Comparison of ENCODE assay signal across 9 mouse cellular contexts in the genomic region with DNA sequence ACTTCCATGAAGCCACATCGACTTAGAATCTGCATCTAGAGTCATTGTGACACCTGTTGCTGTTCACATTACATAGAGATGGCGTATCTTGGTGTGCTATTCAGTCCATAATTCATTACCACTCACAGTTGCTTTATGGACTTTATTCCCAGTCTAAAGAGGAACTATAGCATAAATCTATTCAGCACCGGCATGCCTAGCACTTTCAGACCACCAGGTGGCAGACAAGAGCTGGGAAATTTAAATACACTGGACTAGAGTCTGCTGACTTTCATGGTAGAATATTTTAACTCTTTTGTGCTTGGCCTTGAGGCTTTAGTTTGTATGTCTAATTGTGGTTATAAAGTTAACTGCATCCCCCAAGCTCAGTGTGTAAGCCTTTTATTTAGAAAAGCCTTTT.
DNase-seq lines count a peak whose midpoint lies in the region; ATAC-seq lines count a peak whose summit lies in the region.
"Had no signal": no experiment of that assay in that cellular context is flagged by ENCODE, and none has a peak within 500 bp of the region (broad histone marks: within the 10 kb centered on the region; RNA-seq: fewer than 3 reads in every experiment).

No protein-coding gene starts in this region.

- peak; percentile 64 for DNase-seq in neural tube, embryonic 10.5 days (ENCODE audit: extremely low spot score, low spot score)
- peak; percentile 51 for DNase-seq in adrenal gland, adult 2 months
- peak; percentile 69 for DNase-seq in embryonic facial prominence, embryonic 10.5 days (ENCODE audit: low spot score)
- peak; percentile 93 for DNase-seq in hindbrain, embryonic 14.5 days (ENCODE audit: low spot score)
- DNase-seq in left cerebral cortex, postnatal 4 days: peak; percentile 61
- DNase-seq in monocyte, adult 2 months (ENCODE audit: low read depth in 1 of 2, low spot score in 2 of 2): peak; percentile 24 to 66
- DNase-seq in thymus, postnatal 14 days: peak; percentile 57

- no peak overlapping the region for H3K4me2 ChIP-seq in neural tube, embryonic 15.5 days
- no peak overlapping the region for H3K4me2 ChIP-seq in hindbrain, embryonic 14.5 days (replicated peaks)
- H3K4me2 ChIP-seq: embryonic facial prominence, embryonic 15.5 days had no signal

- H3K27ac ChIP-seq in neural tube, embryonic 15.5 days (replicated peaks): no peak overlapping the region
- no peak overlapping the region for H3K27ac ChIP-seq in embryonic facial prominence, embryonic 10.5 days (replicated peaks)
- H3K27ac ChIP-seq in hindbrain, embryonic 14.5 days: no peak overlapping the region
- H3K27ac ChIP-seq: embryonic facial prominence, embryonic 15.5 days had no signal

- no peaks in the 10 kb centered on the region for H3K9me3 ChIP-seq in neural tube, embryonic 15.5 days (replicated peaks)
- no peaks in the 10 kb centered on the region for H3K9me3 ChIP-seq in embryonic facial prominence, embryonic 10.5 days
- no peaks in the 10 kb centered on the region for H3K9me3 ChIP-seq in hindbrain, embryonic 14.5 days (ENCODE audit: control insufficient read depth, low read length)
- H3K9me3 ChIP-seq: embryonic facial prominence, embryonic 15.5 days had no signal

- H3K36me3 ChIP-seq in neural tube, embryonic 15.5 days: no peaks in the 10 kb centered on the region
- peaks cover 7% of the 10 kb centered on the region for H3K36me3 ChIP-seq in embryonic facial prominence, embryonic 10.5 days (replicated peaks)
- no peaks in the 10 kb centered on the region for H3K36me3 ChIP-seq in hindbrain, embryonic 14.5 days (replicated peaks; ENCODE audit: control insufficient read depth, insufficient read depth)

- intact Hi-C loops in left cerebral cortex, postnatal 4 days (cut with DNase I): loop anchor here (5.0 kb wide), 1 partner anchor 171 kb away; no protein-coding TSS in a partner anchor

- H3K27me3 ChIP-seq in neural tube, embryonic 15.5 days (replicated peaks): no peaks in the 10 kb centered on the region
- H3K27me3 ChIP-seq in embryonic facial prominence, embryonic 10.5 days (replicated peaks; ENCODE audit: low read depth, poor library complexity, severe bottlenecking): no peaks in the 10 kb centered on the region
- H3K27me3 ChIP-seq in hindbrain, embryonic 14.5 days (ENCODE audit: control insufficient read depth, insufficient read depth, low read length): no peaks in the 10 kb centered on the region
- H3K27me3 ChIP-seq: embryonic facial prominence, embryonic 15.5 days had no signal

- H3K4me1 ChIP-seq in neural tube, embryonic 15.5 days: no peaks in the 10 kb centered on the region
- H3K4me1 ChIP-seq in embryonic facial prominence, embryonic 10.5 days: peaks cover 1% of the 10 kb centered on the region
- H3K4me1 ChIP-seq in hindbrain, embryonic 14.5 days (replicated peaks; ENCODE audit: control insufficient read depth, insufficient read depth, low read length): no peaks in the 10 kb centered on the region

- 32% methylated on average over 3 of the region's 3 CpGs for WGBS in neural tube, embryonic 15.5 days
- WGBS in embryonic facial prominence, embryonic 10.5 days: 29% methylated on average over 3 of the region's 3 CpGs
- WGBS in hindbrain, embryonic 14.5 days: 35% methylated on average over 3 of the region's 3 CpGs

- H3K9ac ChIP-seq in neural tube, embryonic 15.5 days (replicated peaks): no peak overlapping the region
- H3K9ac ChIP-seq in hindbrain, embryonic 14.5 days: no peak overlapping the region
- H3K9ac ChIP-seq: embryonic facial prominence, embryonic 15.5 days had no signal

- no peak for ATAC-seq in neural tube, embryonic 15.5 days (ENCODE audit: low FRiP score)
- ATAC-seq in hindbrain, embryonic 14.5 days (ENCODE audit: low FRiP score): peak; percentile 75

- no peak overlapping the region for H3K4me3 ChIP-seq in neural tube, embryonic 15.5 days (replicated peaks)
- no peak overlapping the region for H3K4me3 ChIP-seq in embryonic facial prominence, embryonic 10.5 days
- no peak overlapping the region for H3K4me3 ChIP-seq in hindbrain, embryonic 14.5 days (replicated peaks; ENCODE audit: low read length)
- H3K4me3 ChIP-seq: embryonic facial prominence, embryonic 15.5 days had no signal
